Mouse (Mus musculus): ENCODE results near the gene Abhd11. TPM values are rescaled to one million over a fixed set of nuclear protein-coding genes. Genes with fewer than 3 reads are reported as not detected.

Gene Abhd11
- total and polyA plus RNA-seq, 2 experiments from 2014 or later, result 60.7 to 81.7 TPM

DNA sequence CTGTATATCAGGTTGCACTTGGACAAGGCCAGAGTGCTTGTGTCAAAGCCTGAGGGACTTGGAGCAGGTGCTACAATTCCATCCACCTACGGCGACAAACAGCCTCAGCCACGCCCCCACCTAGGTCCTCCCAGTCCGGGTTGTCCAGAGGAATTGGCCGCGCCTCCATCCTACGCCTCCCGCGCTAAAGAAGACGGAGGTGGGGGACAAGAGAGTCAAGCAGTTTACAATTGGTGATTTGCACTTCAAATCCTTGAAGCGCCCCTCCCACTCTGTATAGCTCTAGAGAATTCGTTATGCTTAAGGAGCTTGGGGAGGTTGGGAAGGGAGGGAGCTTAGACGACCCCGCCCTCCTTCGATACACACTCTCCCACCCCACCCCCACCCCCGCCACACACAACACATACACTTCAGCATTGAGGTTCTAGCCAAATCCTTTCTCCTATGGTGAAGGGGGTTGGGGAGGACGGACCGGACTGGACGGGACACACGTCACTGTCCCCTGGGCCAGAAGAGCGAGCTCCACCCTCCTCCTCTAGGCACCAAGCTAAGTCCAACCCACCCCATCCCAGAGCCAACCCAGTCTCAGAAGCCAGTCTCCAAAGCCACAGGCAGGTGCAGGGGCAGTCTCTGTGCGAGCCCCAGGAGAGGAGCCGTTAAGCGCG, 23.2 kb upstream of the Abhd11 start, which contains the start of gene Cldn3:
TSS of gene Cldn3 (plus strand) at position 582 of the 665 bp plus-strand sequence.
- peak; percentile 58 for ATAC-seq

DNA sequence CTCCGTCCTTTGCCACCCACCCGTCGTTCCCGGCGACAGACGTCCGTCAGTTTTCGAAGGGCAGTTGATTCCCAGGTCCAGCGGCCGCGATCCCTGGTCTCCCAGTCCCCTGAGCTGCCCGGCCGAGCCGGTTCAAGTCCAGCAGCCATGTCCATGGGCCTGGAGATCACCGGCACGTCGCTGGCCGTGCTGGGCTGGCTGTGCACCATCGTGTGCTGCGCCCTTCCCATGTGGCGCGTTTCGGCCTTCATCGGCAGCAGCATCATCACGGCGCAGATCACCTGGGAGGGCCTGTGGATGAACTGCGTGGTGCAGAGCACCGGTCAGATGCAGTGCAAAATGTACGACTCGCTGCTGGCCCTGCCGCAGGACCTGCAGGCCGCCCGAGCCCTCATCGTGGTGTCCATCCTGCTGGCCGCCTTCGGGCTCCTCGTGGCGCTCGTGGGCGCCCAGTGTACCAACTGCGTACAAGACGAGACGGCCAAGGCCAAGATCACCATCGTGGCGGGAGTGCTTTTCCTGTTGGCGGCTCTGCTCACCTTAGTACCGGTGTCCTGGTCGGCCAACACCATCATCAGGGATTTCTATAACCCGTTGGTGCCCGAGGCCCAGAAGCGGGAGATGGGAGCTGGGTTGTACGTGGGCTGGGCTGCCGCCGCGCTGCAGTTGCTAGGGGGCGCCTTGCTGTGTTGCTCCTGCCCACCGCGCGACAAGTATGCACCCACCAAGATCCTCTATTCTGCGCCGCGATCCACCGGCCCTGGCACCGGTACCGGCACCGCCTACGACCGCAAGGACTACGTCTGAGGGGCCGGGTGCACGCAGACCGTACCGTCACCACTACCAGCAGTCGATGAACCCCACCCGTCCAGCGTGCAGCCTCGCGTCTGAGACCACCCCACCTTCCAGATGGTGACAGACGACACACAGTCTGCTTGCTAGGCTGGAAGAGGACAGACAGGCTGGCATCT, 22.4 kb upstream of the Abhd11 start:
- peak; percentile 24; the same call in 1 of the 2 replicates for TF ChIP-seq CTCF (IDR thresholded peaks at IDR 0.05; ENCODE audit: low read depth)
- ATAC-seq (peak; percentile 57), DNase-seq (ENCODE audit: low spot score) (peak; percentile 25)
- H3K27me3 ChIP-seq (ENCODE audit: insufficient read depth, low read length), result peaks cover 42% of the 10 kb centered on the region
- peak overlapping the region; percentile 29 for H3K4me3 ChIP-seq (ENCODE audit: low read length)
- H3K9ac ChIP-seq (replicated peaks; ENCODE audit: low read length), result peak overlapping the region; percentile 30; the same call in 1 of the 2 replicates
- no peaks in the 10 kb centered on the region for H3K9me3 ChIP-seq (ENCODE audit: low read length)
- H3K36me3 ChIP-seq (ENCODE audit: insufficient read depth, low read length), result no peaks in the 10 kb centered on the region
- H3K4me2 ChIP-seq (ENCODE audit: low read depth, low read length), result peak overlapping the region; percentile 40
- H3K4me1 ChIP-seq (ENCODE audit: insufficient read depth, low read length), result peaks cover 6% of the 10 kb centered on the region
- no peak overlapping the region for H3K27ac ChIP-seq
- WGBS, result 2% methylated on average over 79 of the region's 79 CpGs

More for the DNA sequence above, 23.2 kb upstream of the Abhd11 start, which contains the start of gene Cldn3:
- no peak for TF ChIP-seq CTCF (IDR thresholded peaks at IDR 0.05; ENCODE audit: low read depth)
- no peaks in the 10 kb centered on the region for H3K9me3 ChIP-seq (ENCODE audit: low read length)
- H3K27ac ChIP-seq, result no peak within 1 kb of the TSS
- no peaks in the 10 kb centered on the region for H3K36me3 ChIP-seq (ENCODE audit: insufficient read depth, low read length)
- under 1% methylated on average over 25 of the region's 25 CpGs for WGBS
- H3K4me3 ChIP-seq (ENCODE audit: low read length), result peak within 1 kb of the TSS; percentile 29
- peak; percentile 42 for DNase-seq (ENCODE audit: low spot score)
- H3K27me3 ChIP-seq (ENCODE audit: insufficient read depth, low read length), result peaks cover 42% of the 10 kb centered on the region
- peak within 1 kb of the TSS; percentile 30; the same call in 1 of the 2 replicates for H3K9ac ChIP-seq (replicated peaks; ENCODE audit: low read length)
- peaks cover 6% of the 10 kb centered on the region for H3K4me1 ChIP-seq (ENCODE audit: insufficient read depth, low read length)
- H3K4me2 ChIP-seq (ENCODE audit: low read depth, low read length), result peak within 1 kb of the TSS; percentile 40

DNA sequence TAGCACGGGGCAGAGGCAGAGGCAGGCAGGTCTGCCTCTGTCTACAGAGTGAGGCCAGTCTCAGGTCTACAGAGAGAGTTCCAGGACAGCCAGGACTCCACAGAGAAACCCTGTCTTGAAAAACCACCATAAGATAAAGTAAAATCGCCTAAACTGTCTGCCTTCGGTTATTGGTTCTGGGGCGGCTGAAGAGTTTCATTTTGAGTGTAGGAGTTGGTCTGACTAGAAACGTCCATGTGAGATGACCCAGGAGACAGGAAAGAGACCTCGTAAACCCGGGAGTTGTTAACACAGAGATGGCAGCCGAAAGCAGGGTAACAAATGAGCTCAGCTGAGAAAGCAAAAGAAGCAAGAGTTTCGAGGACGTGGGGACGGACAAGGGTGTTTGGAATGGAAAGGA, 19.8 kb upstream of the Abhd11 start:
- no peak for ATAC-seq
- no peak for TF ChIP-seq CTCF (IDR thresholded peaks at IDR 0.05; ENCODE audit: low read depth)
- Histone ChIP-seq H3K27ac (no peak overlapping the region), H3K4me1 (ENCODE audit: insufficient read depth, low read length) (peaks cover 6% of the 10 kb centered on the region), H3K9me3 (ENCODE audit: low read length) (no peaks in the 10 kb centered on the region), H3K9ac (replicated peaks; ENCODE audit: low read length) (no peak overlapping the region), H3K4me2 (ENCODE audit: low read depth, low read length) (no peak overlapping the region), H3K36me3 (ENCODE audit: insufficient read depth, low read length) (no peaks in the 10 kb centered on the region), H3K27me3 (ENCODE audit: insufficient read depth, low read length) (peaks cover 42% of the 10 kb centered on the region), H3K4me3 (ENCODE audit: low read length) (no peak overlapping the region)
- no peak for DNase-seq (ENCODE audit: low spot score)
- 75% methylated on average over 11 of the region's 11 CpGs for WGBS

DNA sequence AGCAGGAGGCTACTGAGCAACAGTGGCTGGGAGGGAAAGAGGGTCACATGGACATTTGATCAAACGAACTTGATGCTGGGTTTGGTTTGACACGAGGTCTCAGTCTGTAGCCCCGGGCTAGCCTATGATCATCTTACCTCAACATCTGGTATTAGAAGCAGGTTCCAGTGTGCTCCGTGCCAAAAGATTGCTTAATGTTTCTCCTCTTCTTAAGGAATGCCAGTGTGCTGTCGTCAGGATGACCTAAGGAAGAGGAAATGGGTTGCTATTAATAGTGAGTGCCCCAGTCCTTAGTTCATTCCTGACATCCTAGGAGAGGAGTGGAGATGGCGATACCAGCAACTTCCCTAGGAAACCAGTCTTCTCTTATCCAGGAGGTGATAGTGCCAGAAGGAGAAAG, 19.2 kb upstream of the Abhd11 start:
- no peaks in the 10 kb centered on the region for H3K9me3 ChIP-seq (ENCODE audit: low read length)
- H3K27ac ChIP-seq, result no peak overlapping the region
- ATAC-seq, result no peak
- H3K4me2 ChIP-seq (ENCODE audit: low read depth, low read length), result no peak overlapping the region
- peaks cover 6% of the 10 kb centered on the region for H3K4me1 ChIP-seq (ENCODE audit: insufficient read depth, low read length)
- H3K4me3 ChIP-seq (ENCODE audit: low read length), result no peak overlapping the region
- no peak overlapping the region for H3K9ac ChIP-seq (replicated peaks; ENCODE audit: low read length)
- no peaks in the 10 kb centered on the region for H3K36me3 ChIP-seq (ENCODE audit: insufficient read depth, low read length)
- no peak for TF ChIP-seq CTCF (IDR thresholded peaks at IDR 0.05; ENCODE audit: low read depth)
- DNase-seq (ENCODE audit: low spot score), result no peak
- WGBS, result 70% methylated on average over 6 of the region's 6 CpGs
- peaks cover 39% of the 10 kb centered on the region for H3K27me3 ChIP-seq (ENCODE audit: insufficient read depth, low read length)

DNA sequence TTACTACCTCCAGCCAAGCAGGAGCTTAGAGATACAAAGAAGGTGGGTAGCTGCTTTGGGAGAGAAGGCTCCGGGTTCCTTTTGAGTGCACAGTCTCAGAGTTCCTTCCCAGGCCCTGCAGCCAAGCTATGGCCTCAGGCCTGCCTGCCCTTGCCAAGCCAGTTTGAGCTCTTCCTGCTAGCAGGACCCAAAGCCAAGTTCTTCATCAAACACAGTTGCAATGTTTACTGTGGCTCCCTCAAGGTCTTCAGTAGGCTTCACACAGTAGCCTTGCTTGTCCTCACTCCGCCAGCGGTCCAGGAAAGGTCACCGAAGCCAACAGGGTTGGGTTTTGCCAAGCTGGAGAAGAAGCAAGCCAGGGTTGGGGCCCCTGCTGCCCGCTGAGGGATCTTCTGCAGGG, 16.4 kb upstream of the Abhd11 start:
- peaks cover 15% of the 10 kb centered on the region for H3K27me3 ChIP-seq (ENCODE audit: insufficient read depth, low read length)
- H3K27ac ChIP-seq, result no peak overlapping the region
- no peak for TF ChIP-seq CTCF (IDR thresholded peaks at IDR 0.05; ENCODE audit: low read depth)
- H3K36me3 ChIP-seq (ENCODE audit: insufficient read depth, low read length), result no peaks in the 10 kb centered on the region
- no peak overlapping the region for H3K4me3 ChIP-seq (ENCODE audit: low read length)
- WGBS, result 88% methylated on average over 5 of the region's 5 CpGs
- no peaks in the 10 kb centered on the region for H3K4me1 ChIP-seq (ENCODE audit: insufficient read depth, low read length)
- H3K9ac ChIP-seq (replicated peaks; ENCODE audit: low read length), result no peak overlapping the region
- H3K9me3 ChIP-seq (ENCODE audit: low read length), result no peaks in the 10 kb centered on the region
- DNase-seq (ENCODE audit: low spot score), result no peak
- ATAC-seq, result no peak
- no peak overlapping the region for H3K4me2 ChIP-seq (ENCODE audit: low read depth, low read length)

DNA sequence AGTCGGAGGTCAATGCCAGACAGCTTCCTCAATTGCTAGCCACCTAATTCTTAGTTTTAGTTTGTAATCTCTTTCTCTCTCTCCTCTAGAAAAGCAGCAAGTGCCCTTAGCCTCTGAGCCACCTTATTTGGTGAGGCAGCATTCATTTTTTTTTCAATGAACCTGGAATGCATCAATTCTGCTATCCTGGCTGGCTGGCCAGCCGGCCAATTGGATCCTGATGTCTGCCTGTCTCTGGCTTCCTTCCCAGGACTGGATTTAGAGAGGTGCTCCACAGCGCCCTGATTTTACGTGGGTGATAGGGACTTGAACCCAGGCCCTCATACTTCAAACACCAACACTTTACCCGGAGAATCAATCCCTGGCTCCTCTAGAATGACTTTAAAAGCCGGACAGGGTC, 10.6 kb upstream of the Abhd11 start:
- Histone ChIP-seq H3K4me1 (ENCODE audit: insufficient read depth, low read length) (peaks cover 10% of the 10 kb centered on the region; the same call in 1 of the 2 replicates), H3K9me3 (ENCODE audit: low read length) (no peaks in the 10 kb centered on the region), H3K27ac (no peak overlapping the region), H3K4me2 (ENCODE audit: low read depth, low read length) (no peak overlapping the region), H3K27me3 (ENCODE audit: insufficient read depth, low read length) (no peaks in the 10 kb centered on the region), H3K4me3 (ENCODE audit: low read length) (no peak overlapping the region), H3K9ac (replicated peaks; ENCODE audit: low read length) (no peak overlapping the region), H3K36me3 (ENCODE audit: insufficient read depth, low read length) (no peaks in the 10 kb centered on the region)
- no peak for TF ChIP-seq CTCF (IDR thresholded peaks at IDR 0.05; ENCODE audit: low read depth)
- WGBS, result 62% methylated on average over 6 of the region's 6 CpGs
- DNase-seq (ENCODE audit: low spot score), result no peak
- no peak for ATAC-seq
